Mouse (Mus musculus) olfactory bulb, adult 2 months (tissue): ENCODE measurements around the gene Ano8.

Experiments used
- CTCF ChIP-seq: fragments of 200-500 bp; IDR thresholded peaks from 2 replicates; pipeline ENCODE4 v1.5.1; 2012; ENCODE audit warnings: low read depth, mild to moderate bottlenecking, low read length, moderate library complexity; ENCODE audit not compliant: insufficient read depth
- POLR2A ChIP-seq: fragments of 200-500 bp; IDR thresholded peaks from 2 replicates; pipeline ENCODE4 v1.6.1; 2012; ENCODE audit warnings: mild to moderate bottlenecking, low read depth, low read length, moderate library complexity; ENCODE audit not compliant: insufficient read depth

- TF ChIP-seq CTCF = peak; percentile 56
- peak; percentile 42 for TF ChIP-seq POLR2A
Measured at GRCm38 (mm10) chr8:71464513-71465500, 21.0 kb downstream of the Ano8 start, which contains the start of gene Mrpl34.
